Mouse (Mus musculus): ENCODE results near the gene Nsun7. TPM values are rescaled to one million over a fixed set of nuclear protein-coding genes. Genes with fewer than 3 reads are reported as not detected.

The Nsun7 gene
- total and polyA plus RNA-seq, 3 experiments = not detected

DNA sequence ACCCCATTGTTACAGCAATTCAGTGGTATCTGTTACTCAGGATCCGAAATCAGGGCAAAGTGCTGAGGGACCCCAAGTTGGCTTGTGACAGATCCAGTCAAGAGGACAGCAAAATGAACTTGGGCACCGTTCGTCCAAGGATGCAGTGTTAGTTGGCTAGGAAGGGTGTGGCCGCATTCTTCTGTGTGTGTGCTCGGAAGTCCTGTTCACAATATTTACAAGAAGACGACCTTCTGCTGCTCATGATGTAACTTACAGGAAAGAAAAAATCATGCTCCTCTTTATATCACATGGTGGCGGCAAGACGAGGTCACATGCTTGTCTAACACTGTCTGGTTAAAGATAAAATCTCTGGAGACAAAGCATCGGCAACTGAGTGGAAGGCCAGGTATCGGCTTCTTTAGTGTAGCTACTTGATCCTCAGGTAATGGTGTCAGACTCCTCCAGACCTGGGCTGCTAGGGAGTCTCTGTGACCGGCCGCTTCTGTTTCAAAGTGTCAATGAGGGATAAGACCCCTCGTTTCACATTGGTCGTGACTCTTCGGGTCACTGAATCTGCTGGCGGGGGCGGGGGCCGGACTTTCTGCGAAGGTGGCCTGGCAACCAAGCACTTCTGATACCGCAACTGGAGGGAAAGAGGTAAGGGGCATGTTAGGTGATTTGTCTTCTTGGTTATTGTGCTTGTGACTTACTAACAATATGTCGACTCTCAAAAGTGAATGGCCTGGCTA lies 42.6 kb downstream of the Nsun7 start:
- TF ChIP-seq ZMIZ1 (IDR thresholded peaks at IDR 0.05; ENCODE audit: low read depth, low read length) (no peak), MYB (IDR thresholded peaks at IDR 0.05; ENCODE audit: low read depth, low read length) (no peak), MAZ (IDR thresholded peaks at IDR 0.05; ENCODE audit: low read depth, low read length) (no peak), RCOR1 (IDR thresholded peaks at IDR 0.05; ENCODE audit: low read depth, low read length) (no peak), MAFK (IDR thresholded peaks at IDR 0.05; ENCODE audit: borderline replicate concordance, low read depth, low read length) (no peak), KAT2A (conservative IDR thresholded peaks at IDR 0.05; ENCODE audit: low read depth, low read length) (no peak), EP300 (IDR thresholded peaks at IDR 0.05; ENCODE audit: low read depth in 1 of 2, low read length in 2 of 2) (no peak), GATA1 (IDR thresholded peaks at IDR 0.05; ENCODE audit: low read depth, low read length) (no peak), NELFE (IDR thresholded peaks at IDR 0.05; ENCODE audit: low read depth, low read length) (no peak), MXI1 (IDR thresholded peaks at IDR 0.05; ENCODE audit: low read depth, low read length) (no peak), ZNF384 (IDR thresholded peaks at IDR 0.05; ENCODE audit: low read depth, low read length) (no peak), CTCF (IDR thresholded peaks at IDR 0.05 in 2 of 3, conservative IDR thresholded peaks at IDR 0.05 in 1 of 3; ENCODE audit: control insufficient read depth in 1 of 3, insufficient read depth in 1 of 3, low read depth in 2 of 3, low read length in 3 of 3, poor library complexity in 1 of 3, severe bottlenecking in 1 of 3) (no peak), ZKSCAN1 (IDR thresholded peaks at IDR 0.05; ENCODE audit: low read depth, low read length) (no peak), SIN3A (IDR thresholded peaks at IDR 0.05; ENCODE audit: low read length) (no peak), NRF1 (IDR thresholded peaks at IDR 0.05; ENCODE audit: insufficient read depth, low read depth, low read length, poor library complexity, severe bottlenecking) (no peak)

DNA sequence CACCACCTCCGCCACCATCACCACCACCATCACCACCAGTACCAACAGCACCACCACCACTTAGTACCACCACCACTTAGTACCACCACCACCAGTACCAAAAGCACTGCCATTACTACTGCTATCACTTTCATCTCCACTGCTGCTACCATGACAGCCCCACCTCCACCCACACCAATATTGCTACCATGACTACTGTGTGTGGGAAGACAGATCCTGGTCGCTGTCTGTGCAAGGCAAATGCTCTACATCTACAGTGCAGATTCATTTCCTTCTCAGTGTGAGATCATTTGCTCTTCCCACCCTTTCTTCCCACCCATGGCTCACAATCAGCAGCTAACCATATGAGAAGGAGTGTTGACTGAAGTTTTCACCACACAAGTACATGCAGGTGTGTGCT lies 43.2 kb downstream of the Nsun7 start:
- Histone ChIP-seq H3K79me2 (ENCODE audit: control insufficient read depth, insufficient read depth, low read length, poor library complexity) (no peaks in the 10 kb centered on the region), H3K4me3 (ENCODE audit: control insufficient read depth in 1 of 2, insufficient read depth in 1 of 2, low read depth in 2 of 2, low read length in 2 of 2) (no peak overlapping the region), H3K9ac (ENCODE audit: control insufficient read depth, low read depth, low read length, poor library complexity, severe bottlenecking) (no peak overlapping the region), H3K4me1 (ENCODE audit: control insufficient read depth in 1 of 2, insufficient read depth in 2 of 2, low read length in 2 of 2) (no peaks in the 10 kb centered on the region), H3K36me3 (ENCODE audit: control insufficient read depth in 1 of 2, insufficient read depth in 2 of 2, low read length in 2 of 2) (no peaks in the 10 kb centered on the region), H3K9me3 (replicated peaks; ENCODE audit: insufficient read depth, low read length) (no peaks in the 10 kb centered on the region), H3K27me3 (ENCODE audit: control insufficient read depth in 1 of 2, insufficient read depth in 2 of 2, low read length in 2 of 2) (no peaks in the 10 kb centered on the region), H3K27ac (ENCODE audit: control insufficient read depth, low read depth, low read length) (no peak overlapping the region)
- no peak for TF ChIP-seq RAD21 (IDR thresholded peaks at IDR 0.05; ENCODE audit: low read depth, low read length)
- no peak for TF ChIP-seq MAX (IDR thresholded peaks at IDR 0.05; ENCODE audit: low read length)
- TF ChIP-seq POLR2A (IDR thresholded peaks at IDR 0.05; ENCODE audit: control insufficient read depth in 1 of 2, insufficient read depth in 1 of 2, low read depth in 1 of 2, low read length in 2 of 2, poor library complexity in 1 of 2) = no peak
- TF ChIP-seq ZC3H11A (IDR thresholded peaks at IDR 0.05; ENCODE audit: low read depth, low read length) = no peak
- no peak for TF ChIP-seq E2F4 (IDR thresholded peaks at IDR 0.05; ENCODE audit: borderline replicate concordance, low read depth, low read length)
- no peak for TF ChIP-seq POLR2AphosphoS5 (IDR thresholded peaks at IDR 0.05; ENCODE audit: borderline replicate concordance, low read depth, low read length)
- no peak for TF ChIP-seq ZMIZ1 (IDR thresholded peaks at IDR 0.05; ENCODE audit: low read depth, low read length)
- TF ChIP-seq MXI1 (IDR thresholded peaks at IDR 0.05; ENCODE audit: low read depth, low read length) = no peak
- DNase-seq (ENCODE audit: low read depth, low spot score) = no peak

More for the DNA sequence above, 42.6 kb downstream of the Nsun7 start:
- no peak for DNase-seq (ENCODE audit: low read depth, low spot score)
- no peaks in the 10 kb centered on the region for H3K4me1 ChIP-seq (ENCODE audit: control insufficient read depth in 1 of 2, insufficient read depth in 2 of 2, low read length in 2 of 2)
- H3K79me2 ChIP-seq (ENCODE audit: control insufficient read depth, insufficient read depth, low read length, poor library complexity) = no peaks in the 10 kb centered on the region
- H3K36me3 ChIP-seq (ENCODE audit: control insufficient read depth in 1 of 2, insufficient read depth in 2 of 2, low read length in 2 of 2) = no peaks in the 10 kb centered on the region
- no peaks in the 10 kb centered on the region for H3K27me3 ChIP-seq (ENCODE audit: control insufficient read depth in 1 of 2, insufficient read depth in 2 of 2, low read length in 2 of 2)
- H3K9ac ChIP-seq (ENCODE audit: control insufficient read depth, low read depth, low read length, poor library complexity, severe bottlenecking) = no peak overlapping the region
- H3K27ac ChIP-seq (ENCODE audit: control insufficient read depth, low read depth, low read length) = no peak overlapping the region
- H3K4me3 ChIP-seq (ENCODE audit: control insufficient read depth in 1 of 2, insufficient read depth in 1 of 2, low read depth in 2 of 2, low read length in 2 of 2) = no peak overlapping the region
- H3K9me3 ChIP-seq (replicated peaks; ENCODE audit: insufficient read depth, low read length) = no peaks in the 10 kb centered on the region

Data from MEL (cell line).